Mouse (Mus musculus) stomach, embryonic 15.5 days (tissue): ENCODE data around the gene Spink4. TPM values are rescaled to one million over a fixed set of nuclear protein-coding genes. Genes with fewer than 3 reads are reported as not detected.

ENCODE experiments used
- ATAC-seq: fragments of 200-750 bp; cut with Nextera tagmentation; 2 replicates; pipeline ENCODE4 v1.8.0; 2017; ENCODE audit warnings: low read depth, moderate number of reproducible peaks, moderate TSS enrichment; ENCODE audit not compliant: insufficient read depth, low FRiP score
- H3K27ac ChIP-seq: fragments of 300-500 bp; sonication (generic); 2 replicates; pipeline ENCODE4 v1.5.1; 2015; ENCODE audit warnings: mild to moderate bottlenecking, inconsistent platforms
- H3K27me3 ChIP-seq: fragments of 300-500 bp; sonication (generic); replicated peaks from 2 replicates; pipeline ENCODE4 v1.6.1; 2015; ENCODE audit warnings: inconsistent platforms
- H3K36me3 ChIP-seq: fragments of 300-500 bp; sonication (generic); 2 replicates; pipeline ENCODE4 v1.6.1; 2015; ENCODE audit warnings: inconsistent platforms
- H3K4me1 ChIP-seq: fragments of 300-500 bp; sonication (generic); 2 replicates; pipeline ENCODE4 v1.6.1; 2015; ENCODE audit warnings: inconsistent platforms
- H3K4me2 ChIP-seq: fragments of 300-500 bp; sonication (generic); 2 replicates; pipeline ENCODE4 v1.6.1; 2015; ENCODE audit warnings: mild to moderate bottlenecking, inconsistent platforms
- H3K4me3 ChIP-seq: fragments of 300-500 bp; sonication (generic); replicated peaks from 2 replicates; pipeline ENCODE4 v1.5.1; 2015; ENCODE audit warnings: inconsistent platforms
- H3K9ac ChIP-seq: fragments of 300-500 bp; sonication (generic); 2 replicates; pipeline ENCODE4 v1.6.1; 2015; ENCODE audit warnings: inconsistent platforms
- H3K9me3 ChIP-seq: fragments of 300-500 bp; sonication (generic); 2 replicates; pipeline ENCODE4 v1.6.1; 2016; ENCODE audit warnings: inconsistent platforms
- WGBS: fragments of 180-500 bp; shearing (Covaris S2); methylation state at CpG from one replicate; pipeline ENCODE4 v1.1.7; 2015; 5-methylcytosine and 5-hydroxymethylcytosine counted together
- polyA plus RNA-seq: library from polyadenylated mRNA; unstranded; fragments of >200 nt; fragmentation: Nextera tagmentation; extraction: Ambion mirVana; gene quantifications from 2 replicates; pipeline ENCODE4 v1.2.1, GENCODE M21; 2015

The Spink4 gene
- polyA plus RNA-seq, 1 experiment from 2014 or later, result 40.4 TPM

- Histone ChIP-seq H3K4me3 (no peak overlapping the region), H3K36me3 (peaks cover 74% of the 10 kb centered on the region), H3K9ac (no peak overlapping the region), H3K4me2 (no peak overlapping the region), H3K27ac (no peak overlapping the region), H3K27me3 (no peaks in the 10 kb centered on the region), H3K9me3 (no peaks in the 10 kb centered on the region), H3K4me1 (no peaks in the 10 kb centered on the region)
- WGBS, result 93% methylated on average over 5 of the region's 5 CpGs
- ATAC-seq, result no peak
These were observed 18.9 kb downstream of the Spink4 start for GRCm38 (mm10) chr4:40938793-40939192.

- 94% methylated on average over 5 of the region's 5 CpGs for WGBS
These were observed 23.8 kb downstream of the Spink4 start for GRCm38 (mm10) chr4:40943651-40944050.

GRCm38 (mm10) chr4:40946516-40947121 is 26.8 kb downstream of the Spink4 start:
- peak overlapping the region; percentile 56 for H3K4me2 ChIP-seq
- WGBS, result 67% methylated on average over 7 of the region's 7 CpGs
- ATAC-seq, result no peak
- peaks cover 17% of the 10 kb centered on the region for H3K4me1 ChIP-seq
- H3K27me3 ChIP-seq, result no peaks in the 10 kb centered on the region
- H3K4me3 ChIP-seq, result peak overlapping the region; percentile 98
- H3K9me3 ChIP-seq, result no peaks in the 10 kb centered on the region
- H3K27ac ChIP-seq, result no peak overlapping the region
- peak overlapping the region; percentile 90; the same call in 1 of the 2 replicates for H3K9ac ChIP-seq
- H3K36me3 ChIP-seq, result peaks cover 25% of the 10 kb centered on the region

More at GRCm38 (mm10) chr4:40943651-40944050, 23.8 kb downstream of the Spink4 start:
- no peaks in the 10 kb centered on the region for H3K27me3 ChIP-seq
- ATAC-seq, result no peak
- no peak overlapping the region for H3K4me2 ChIP-seq
- H3K4me1 ChIP-seq, result peaks cover 10% of the 10 kb centered on the region; the same call in 1 of the 2 replicates
- H3K9me3 ChIP-seq, result no peaks in the 10 kb centered on the region
- H3K4me3 ChIP-seq, result no peak overlapping the region
- H3K9ac ChIP-seq, result no peak overlapping the region
- peaks cover 44% of the 10 kb centered on the region for H3K36me3 ChIP-seq
- no peak overlapping the region for H3K27ac ChIP-seq

DNA sequence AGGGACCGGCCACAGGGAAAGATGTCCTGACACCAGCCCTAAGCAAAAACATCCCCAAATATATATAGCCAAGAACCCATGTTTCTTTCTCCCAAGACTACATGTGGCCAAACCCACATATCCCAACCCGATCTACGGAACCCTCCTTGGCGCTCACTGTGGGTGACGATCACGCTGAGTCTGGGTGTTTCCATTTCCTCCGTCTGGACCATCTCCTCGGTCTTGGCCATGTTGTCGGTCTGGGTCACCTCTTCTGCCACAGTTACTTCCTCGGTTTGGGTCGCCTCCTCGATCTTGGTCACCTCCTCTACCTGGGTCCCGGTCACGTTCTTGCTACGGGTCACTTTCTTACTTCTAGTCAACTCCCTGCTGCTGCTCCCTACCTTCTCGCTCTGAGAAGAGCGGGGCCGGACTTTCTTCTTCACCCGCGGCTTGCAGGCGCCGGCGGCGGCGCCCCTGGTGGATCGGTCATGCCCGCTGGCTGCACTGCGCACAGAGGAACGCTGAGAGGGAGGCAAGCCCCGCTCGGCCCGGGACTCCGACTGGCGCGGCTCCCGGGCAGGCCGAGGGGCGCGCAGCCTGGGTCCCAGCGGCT is 27.8 kb downstream of the Spink4 start:
- H3K36me3 ChIP-seq, result peaks cover 20% of the 10 kb centered on the region
- peak overlapping the region; percentile 56 for H3K4me2 ChIP-seq
- ATAC-seq, result no peak
- peaks cover 17% of the 10 kb centered on the region for H3K4me1 ChIP-seq
- under 1% methylated on average over 40 of the region's 40 CpGs for WGBS
- no peaks in the 10 kb centered on the region for H3K27me3 ChIP-seq
- peak overlapping the region; percentile 90 for H3K9ac ChIP-seq
- peak overlapping the region; percentile 91 for H3K27ac ChIP-seq
- no peaks in the 10 kb centered on the region for H3K9me3 ChIP-seq
- H3K4me3 ChIP-seq, result peak overlapping the region; percentile 98

DNA sequence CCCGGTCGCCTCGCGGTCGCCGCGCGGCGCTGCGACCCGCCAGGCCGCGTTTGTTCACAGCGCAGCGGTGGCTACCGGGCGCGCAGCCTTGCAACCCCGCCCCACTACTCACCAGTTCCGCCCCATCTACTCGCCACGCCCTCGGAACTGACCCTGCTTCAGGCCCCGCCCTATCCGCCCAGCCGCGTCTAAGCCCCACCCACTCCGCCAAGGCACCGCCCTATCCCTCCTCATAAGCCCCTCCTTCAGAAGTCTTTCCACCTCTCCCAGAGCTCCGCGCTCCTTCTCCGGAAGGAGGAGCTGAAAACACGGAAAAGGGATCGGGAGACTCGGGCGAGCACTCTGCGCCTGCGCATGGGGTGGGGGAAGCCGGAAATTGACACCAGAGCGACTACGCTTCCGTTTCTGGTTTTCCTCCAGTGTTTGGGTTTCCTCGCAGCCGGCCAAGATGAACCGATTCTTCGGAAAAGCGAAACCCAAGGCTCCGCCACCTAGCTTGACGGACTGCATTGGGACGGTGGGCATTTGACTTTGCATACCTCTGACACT is 28.4 kb downstream of the Spink4 start, which contains the start of the genes Bag1 and Chmp5:
Gene Bag1, minus strand, starts transcription at position 135 of the 549 bp plus-strand sequence.
Gene Chmp5, plus strand, starts transcription at position 248 of the 549 bp plus-strand sequence.
- ATAC-seq, result peak; percentile 99
- Histone ChIP-seq H3K4me1 (peaks cover 17% of the 10 kb centered on the region), H3K27me3 (no peaks in the 10 kb centered on the region), H3K27ac (peak within 1 kb of the TSS; percentile 91), H3K4me3 (peak within 1 kb of the TSS; percentile 98), H3K36me3 (peaks cover 20% of the 10 kb centered on the region), H3K4me2 (peak within 1 kb of the TSS; percentile 84), H3K9me3 (no peaks in the 10 kb centered on the region), H3K9ac (peak within 1 kb of the TSS; percentile 90)
- 0% methylated on average over 46 of the region's 50 CpGs for WGBS

DNA sequence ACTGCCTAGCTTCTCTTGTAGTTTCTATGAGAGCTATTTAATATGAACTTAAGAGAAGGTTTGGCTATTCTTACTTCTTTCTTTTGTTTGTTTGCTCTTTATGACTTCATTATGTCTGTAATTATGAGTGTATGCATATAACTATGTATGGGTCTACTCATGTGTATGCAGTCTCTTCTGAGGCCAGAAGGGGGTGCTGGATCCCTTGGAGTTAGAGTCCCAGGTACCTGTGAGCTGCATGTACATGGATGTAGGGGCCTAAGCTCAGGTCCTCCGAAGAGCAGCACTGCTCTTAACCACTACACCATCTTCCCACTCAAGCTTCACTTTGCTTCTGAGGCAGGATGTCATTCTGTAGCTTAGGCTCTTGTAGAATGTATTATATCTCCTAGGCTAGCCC is 33.7 kb downstream of the Spink4 start:
- Histone ChIP-seq H3K4me2 (no peak overlapping the region), H3K9me3 (no peaks in the 10 kb centered on the region), H3K36me3 (peaks cover 42% of the 10 kb centered on the region), H3K4me3 (no peak overlapping the region), H3K4me1 (peaks cover 7% of the 10 kb centered on the region), H3K27me3 (no peaks in the 10 kb centered on the region), H3K27ac (no peak overlapping the region), H3K9ac (no peak overlapping the region)
- ATAC-seq, result no peak
- 85% methylated on average over 1 of the region's 1 CpGs for WGBS

- H3K4me1 ChIP-seq, result no peaks in the 10 kb centered on the region
- no peaks in the 10 kb centered on the region for H3K27me3 ChIP-seq
- H3K4me3 ChIP-seq, result no peak overlapping the region
- H3K4me2 ChIP-seq, result no peak overlapping the region
- no peaks in the 10 kb centered on the region for H3K9me3 ChIP-seq
- H3K27ac ChIP-seq, result no peak overlapping the region
- WGBS, result 71% methylated on average over 6 of the region's 6 CpGs
- ATAC-seq, result no peak
- H3K9ac ChIP-seq, result no peak overlapping the region
- peaks cover 61% of the 10 kb centered on the region for H3K36me3 ChIP-seq
These were observed 36.1 kb downstream of the Spink4 start for GRCm38 (mm10) chr4:40955942-40956341.

DNA sequence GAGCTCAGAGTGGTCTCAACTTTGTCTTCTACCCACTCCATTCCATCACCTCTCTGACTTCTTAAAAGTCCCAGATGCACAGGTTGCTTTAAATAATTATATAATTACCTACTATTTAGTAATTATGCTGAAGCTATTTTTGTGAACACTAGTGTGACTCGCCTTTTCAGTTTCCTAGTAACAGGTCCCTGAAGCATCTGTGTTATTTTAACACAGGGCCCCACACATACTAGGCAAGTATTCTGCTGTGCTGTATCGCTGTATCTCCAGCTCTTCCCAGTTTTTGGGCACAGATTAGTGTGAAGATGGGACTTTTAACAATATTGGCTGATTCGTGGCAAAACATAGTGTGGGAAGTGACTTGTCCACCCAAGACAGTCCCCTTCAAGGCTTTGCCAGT is 43.7 kb downstream of the Spink4 start:
- no peak overlapping the region for H3K9ac ChIP-seq
- no peak overlapping the region for H3K4me3 ChIP-seq
- no peaks in the 10 kb centered on the region for H3K4me1 ChIP-seq
- H3K27ac ChIP-seq, result no peak overlapping the region
- no peak overlapping the region for H3K4me2 ChIP-seq
- no peaks in the 10 kb centered on the region for H3K27me3 ChIP-seq
- WGBS, result 86% methylated on average over 3 of the region's 3 CpGs
- ATAC-seq, result no peak
- H3K36me3 ChIP-seq, result peaks cover 51% of the 10 kb centered on the region
- no peaks in the 10 kb centered on the region for H3K9me3 ChIP-seq

DNA sequence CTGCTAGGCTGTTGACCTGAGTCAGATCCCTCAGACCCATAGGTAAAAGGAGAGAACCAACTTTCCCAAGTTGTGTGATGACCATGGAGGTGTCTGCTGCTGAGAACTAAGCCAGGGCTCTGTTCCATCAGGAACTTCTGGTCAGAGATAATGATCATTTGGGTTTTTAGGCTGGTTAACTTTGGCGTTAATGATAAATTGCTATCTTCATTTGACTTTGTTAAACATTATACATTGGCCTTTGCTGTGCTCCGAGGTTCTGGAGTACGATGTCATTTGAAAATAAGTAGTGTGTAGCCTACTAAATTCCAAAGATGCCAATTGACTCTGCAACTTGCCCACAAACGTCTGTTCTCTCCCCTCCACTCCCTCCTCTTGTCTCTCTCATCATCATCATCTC is 49.3 kb downstream of the Spink4 start:
- no peaks in the 10 kb centered on the region for H3K9me3 ChIP-seq
- H3K27me3 ChIP-seq, result no peaks in the 10 kb centered on the region
- H3K4me2 ChIP-seq, result no peak overlapping the region
- no peak overlapping the region for H3K9ac ChIP-seq
- no peak for ATAC-seq
- peaks cover 11% of the 10 kb centered on the region for H3K4me1 ChIP-seq
- 61% methylated on average over 4 of the region's 4 CpGs for WGBS
- peaks cover 20% of the 10 kb centered on the region; the same call in 1 of the 2 replicates for H3K36me3 ChIP-seq
- H3K4me3 ChIP-seq, result no peak overlapping the region
- no peak overlapping the region for H3K27ac ChIP-seq

DNA sequence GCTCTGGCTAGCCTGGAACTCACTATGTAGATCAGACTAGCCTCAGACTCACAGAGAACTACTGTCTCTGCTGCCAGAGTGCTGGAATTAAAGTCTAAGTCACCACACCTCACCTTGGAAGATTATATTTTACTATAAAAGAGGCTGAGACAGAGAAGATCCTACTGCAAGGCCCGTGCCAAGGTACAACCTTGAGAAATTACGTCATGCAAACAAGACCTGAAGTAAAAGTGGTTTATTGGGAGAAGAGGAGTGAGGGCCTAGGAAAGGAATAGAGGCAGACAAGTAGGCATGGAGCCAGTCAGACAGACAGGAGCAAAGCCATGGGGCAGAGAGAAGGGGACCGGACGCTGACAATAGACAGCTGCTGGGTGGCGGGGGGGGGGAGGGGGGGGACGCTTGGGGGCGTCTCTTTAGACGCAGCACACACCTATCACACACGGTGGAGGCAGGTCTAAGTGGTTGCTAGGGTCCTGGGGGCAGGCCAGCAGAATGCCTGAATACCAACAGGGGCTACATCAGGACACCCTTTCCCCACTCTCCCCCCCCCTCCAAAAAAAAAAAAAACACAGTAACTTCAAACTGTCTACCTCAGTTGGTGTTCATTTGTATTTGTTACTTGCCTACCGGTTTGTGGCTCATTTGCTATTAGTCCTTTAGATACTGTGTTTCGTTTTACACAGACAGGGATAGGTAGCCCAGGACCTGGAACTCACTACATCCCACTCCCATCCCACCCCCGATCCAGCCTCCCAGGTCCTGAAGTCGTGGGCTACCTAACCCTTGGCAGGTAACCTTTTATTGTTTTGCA is 50.1 kb downstream of the Spink4 start:
- Histone ChIP-seq H3K36me3 (peaks cover 17% of the 10 kb centered on the region; the same call in 1 of the 2 replicates), H3K4me3 (peak overlapping the region; percentile 94), H3K9ac (peak overlapping the region; percentile 64; the same call in 1 of the 2 replicates), H3K4me1 (peaks cover 11% of the 10 kb centered on the region), H3K27me3 (no peaks in the 10 kb centered on the region), H3K27ac (peak overlapping the region; percentile 95), H3K4me2 (peak overlapping the region; percentile 69), H3K9me3 (no peaks in the 10 kb centered on the region)
- no peak for ATAC-seq
- whole genome bisulfite sequencing, result 11% methylated on average over 11 of the region's 13 CpGs

- peak overlapping the region; percentile 64; the same call in 1 of the 2 replicates for H3K9ac ChIP-seq
- under 1% methylated on average over 16 of the region's 16 CpGs for WGBS
- peak overlapping the region; percentile 94 for H3K4me3 ChIP-seq
- peaks cover 11% of the 10 kb centered on the region for H3K4me1 ChIP-seq
- H3K27me3 ChIP-seq, result no peaks in the 10 kb centered on the region
- peak overlapping the region; percentile 95 for H3K27ac ChIP-seq
- no peaks in the 10 kb centered on the region for H3K9me3 ChIP-seq
- ATAC-seq, result peak; percentile 52; the same call in 1 of the 2 replicates
- H3K4me2 ChIP-seq, result peak overlapping the region; percentile 69
- peaks cover 17% of the 10 kb centered on the region; the same call in 1 of the 2 replicates for H3K36me3 ChIP-seq
These were observed 50.7 kb downstream of the Spink4 start for GRCm38 (mm10) chr4:40970592-40970841.
